Mouse (Mus musculus) layer of hippocampus, adult 18-20 months (tissue): ENCODE results near the gene Gm11983. TPM values are rescaled to one million over a fixed set of nuclear protein-coding genes. Genes with fewer than 3 reads are reported as not detected.

Experiments used
- total RNA-seq, 2 experiments: library from RNA; stranded (reverse); gene quantifications; 2 replicates each; pipeline ENCODE4 v1.2.3; 2021

The Gm11983 gene
- total RNA-seq, 2 experiments from 2014 or later = not detected

Other genes with a start within 250 kb of the Gm11983 start
- gene Nacad, start 231.6 kb downstream of the Gm11983 start, total RNA-seq = 10 to 100 TPM; 37.5 to 38.6 TPM
- gene Tbrg4, start 211.6 kb downstream of the Gm11983 start, total RNA-seq = 10 to 100 TPM; 42.6 to 46.8 TPM
- gene Wap, start 199.0 kb downstream of the Gm11983 start, total RNA-seq = not detected
- gene Ramp3, start 179.1 kb downstream of the Gm11983 start, total RNA-seq = 1 to 10 TPM; 6.6 to 7.3 TPM
- 100 to 1,000 TPM; 359 to 377 TPM for gene Adcy1, start 225.8 kb upstream of the Gm11983 start, total RNA-seq